Mouse (Mus musculus): ENCODE measurements around the gene Magee1. TPM values are rescaled to one million over a fixed set of nuclear protein-coding genes. Genes with fewer than 3 reads are reported as not detected.

Gene Magee1
- polyA plus RNA-seq (2012; fragmentation: generic; extraction: Trizol): 10 to 100 TPM in 1 of 2 experiments, 1 to 10 TPM in 1; 3.1 to 23.4 TPM

GRCm38 (mm10) chrX:105120275-105121226, at the start of gene Magee1:
TSS of gene Magee1 (plus strand) at chrX:105120378.

DNA sequence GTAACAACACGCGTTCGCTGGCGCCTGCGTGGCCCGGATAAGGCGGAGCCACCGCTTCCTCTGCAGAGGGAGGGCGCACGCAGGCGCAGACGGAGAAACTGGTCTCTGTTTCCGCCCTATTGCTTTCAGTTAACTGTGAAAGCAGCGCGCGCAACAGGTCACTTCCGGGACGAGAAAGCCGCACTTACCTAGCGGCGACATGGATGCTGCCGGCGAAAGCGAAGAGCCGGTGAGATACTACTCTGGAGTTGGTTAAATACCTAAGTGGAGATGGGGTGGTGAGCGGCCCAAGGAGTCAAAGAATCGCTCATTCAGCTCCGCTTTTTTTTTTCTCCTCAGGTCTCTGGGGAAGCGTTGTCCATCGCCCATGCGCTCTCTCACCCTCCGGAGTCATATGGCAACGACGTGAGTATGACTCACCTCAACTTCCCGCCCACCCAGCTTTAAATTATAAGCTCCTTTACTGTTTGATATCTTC, 40.5 kb upstream of the Magee1 start, which contains the start of gene Pbdc1:
Gene Pbdc1 (plus strand): TSS at position 142 of the 478 bp plus-strand sequence.

Other genes with a start within 250 kb of the Magee1 start
- 10 to 100 TPM in 1 of 2 experiments, 1 to 10 TPM in 1; 9.5 to 15.1 TPM for gene Pbdc1, start 40.6 kb upstream of the Magee1 start, polyA plus RNA-seq (2012; fragmentation: generic; extraction: Trizol)